Mouse (Mus musculus) heart, adult 2 months (tissue): ENCODE measurements around the gene Zfp385a.

Source experiments
- CTCF ChIP-seq: fragments of 200-600 bp; IDR thresholded peaks from 2 replicates; pipeline ENCODE4 v1.8.1; 2022; ENCODE audit warnings: antibody characterized with exemption, mild to moderate bottlenecking, moderate library complexity
- EP300 ChIP-seq: fragments of 200-500 bp; IDR thresholded peaks from 2 replicates; pipeline ENCODE4 v1.6.1; 2011; ENCODE audit warnings: low read depth, low read length, control low read depth; ENCODE audit not compliant: insufficient read depth
- POLR2A ChIP-seq: fragments of 200-500 bp; IDR thresholded peaks from 2 replicates; pipeline ENCODE4 v1.6.1; 2011; ENCODE audit warnings: mild to moderate bottlenecking, low read depth, low read length, control low read depth; ENCODE audit not compliant: insufficient read depth

DNA sequence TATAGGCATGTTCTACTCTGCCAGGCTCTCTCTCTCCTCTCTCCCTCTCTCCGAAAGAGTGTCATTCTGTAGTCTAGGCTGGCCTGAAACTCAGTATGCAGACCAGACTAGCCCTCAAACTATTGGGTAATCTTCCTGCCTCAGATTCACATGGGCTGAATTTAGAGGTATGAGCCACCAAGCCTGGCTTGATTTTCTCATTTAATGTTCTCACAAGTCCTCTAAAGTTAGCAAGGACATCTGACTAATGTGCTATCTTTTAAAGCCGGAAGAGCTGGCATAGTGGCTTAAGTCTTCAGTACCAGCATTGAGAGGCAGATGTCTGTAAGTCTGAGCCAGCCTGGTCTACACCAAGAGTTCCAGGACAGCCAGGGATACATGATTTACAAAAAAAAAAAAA lies 42.2 kb upstream of the Zfp385a start:
- no peak for TF ChIP-seq POLR2A
- no peak for TF ChIP-seq CTCF
- TF ChIP-seq EP300: no peak
